Mouse (Mus musculus): ENCODE results near the gene Cox6a2.

- TF ChIP-seq ZNF384 (IDR thresholded peaks at IDR 0.05; ENCODE audit: low read depth, low read length) (no peak), MAX (IDR thresholded peaks at IDR 0.05; ENCODE audit: low read length) (no peak), CTCF (conservative IDR thresholded peaks at IDR 0.05 in 1 of 2, IDR thresholded peaks at IDR 0.05 in 1 of 2; ENCODE audit: low read depth in 2 of 2, low read length in 2 of 2) (no peak), TBP (conservative IDR thresholded peaks at IDR 0.05; ENCODE audit: low read depth, low read length) (no peak)
These were observed 25.6 kb upstream of the Cox6a2 start for GRCm38 (mm10) chr7:128231741-128232140.

Data from CH12.LX (cell line).